Mouse (Mus musculus) CH12.LX (cell line): ENCODE measurements around the gene Pcsk2. TPM values are rescaled to one million over a fixed set of nuclear protein-coding genes. Genes with fewer than 3 reads are reported as not detected.

Experiments
- DNase-seq: peaks from one replicate; pipeline ENCODE4 v3.0.0-alpha.2; 2013; ENCODE audit errors: extremely low read depth
- H3K27ac ChIP-seq: 2 replicates; pipeline ENCODE4 v1.5.1; 2012; ENCODE audit warnings: low read depth, mild to moderate bottlenecking, control low read depth, moderate library complexity; ENCODE audit not compliant: insufficient read depth
- H3K27me3 ChIP-seq: replicated peaks from 2 replicates; pipeline ENCODE3; 2012; ENCODE audit warnings: inconsistent platforms
- H3K36me3 ChIP-seq, 2 experiments: replicated peaks in 1 of 2; 2 replicates each; pipeline versions ENCODE3 to v1.6.1; 2012; ENCODE audit warnings: inconsistent platforms in 1 of 2, low read length in 1 of 2, mild to moderate bottlenecking in 1 of 2, mixed read lengths in 1 of 2, moderate library complexity in 1 of 2; ENCODE audit not compliant: control insufficient read depth in 1 of 2, insufficient read depth in 1 of 2
- H3K4me1 ChIP-seq, 2 experiments: 2 replicates each; pipeline ENCODE4 v1.6.1; 2012; ENCODE audit warnings: inconsistent platforms in 1 of 2, moderate library complexity in 1 of 2; ENCODE audit not compliant: insufficient read depth in 2 of 2, control insufficient read depth in 1 of 2
- H3K4me2 ChIP-seq: 2 replicates; pipeline ENCODE4 v1.6.1; 2012; ENCODE audit warnings: low read depth, mild to moderate bottlenecking, control low read depth; ENCODE audit not compliant: poor library complexity, insufficient read depth, severe bottlenecking
- H3K4me3 ChIP-seq, 3 experiments: fragments of 150-350 bp in 1 of 3; sonication (generic) in 1 of 3; replicated peaks in 1 of 3; 2 replicates each; pipeline versions ENCODE3 to v1.5.1; 2011 to 2012; ENCODE audit warnings: low read depth in 2 of 3, low read length in 2 of 3, mild to moderate bottlenecking in 2 of 3, moderate library complexity in 2 of 3, control low read depth in 1 of 3, improper control_type of control experiment in 1 of 3, inconsistent platforms in 1 of 3, mixed read lengths in 1 of 3; ENCODE audit not compliant: poor library complexity in 1 of 3
- H3K79me2 ChIP-seq: replicated peaks from 2 replicates; pipeline ENCODE4 v1.6.1; 2012; ENCODE audit warnings: mild to moderate bottlenecking, moderate library complexity; ENCODE audit not compliant: control insufficient read depth, poor library complexity, insufficient read depth, severe bottlenecking; ENCODE audit errors: extremely low read depth
- H3K9ac ChIP-seq: 2 replicates; pipeline ENCODE4 v1.6.1; 2012; ENCODE audit warnings: low read depth, mild to moderate bottlenecking, control low read depth, moderate library complexity; ENCODE audit not compliant: insufficient read depth
- H3K9me3 ChIP-seq: replicated peaks from 2 replicates; pipeline ENCODE3; 2012; ENCODE audit warnings: low read length, inconsistent platforms, mixed read lengths
- BHLHE40 ChIP-seq: IDR thresholded peaks from 2 replicates; pipeline ENCODE4 v1.6.1; 2011; ENCODE audit warnings: mild to moderate bottlenecking, low read depth, low read length, improper control_type of control experiment
- CHD2 ChIP-seq: IDR thresholded peaks from 2 replicates; pipeline ENCODE4 v1.6.1; 2011; ENCODE audit warnings: low read length, improper control_type of control experiment
- CTCF ChIP-seq, 2 experiments: IDR thresholded peaks in 1 of 2; conservative IDR thresholded peaks in 1 of 2; 2 replicates each; pipeline ENCODE4 v1.5.1; 2011 to 2012; ENCODE audit warnings: low read depth in 2 of 2, low read length in 2 of 2, improper control_type of control experiment in 1 of 2, inconsistent platforms in 1 of 2, mild to moderate bottlenecking in 1 of 2, moderate library complexity in 1 of 2
- ELF1 ChIP-seq: IDR thresholded peaks from 2 replicates; pipeline ENCODE4 v1.6.1; 2014; ENCODE audit warnings: low read depth, mild to moderate bottlenecking, inconsistent platforms, low read length, improper control_type of control experiment
- EP300 ChIP-seq: IDR thresholded peaks from 2 replicates; pipeline ENCODE4 v1.6.1; 2011; ENCODE audit warnings: low read length, improper control_type of control experiment
- ETS1 ChIP-seq: conservative IDR thresholded peaks from 2 replicates; pipeline ENCODE4 v1.6.1; 2012; ENCODE audit warnings: low read depth, mild to moderate bottlenecking, inconsistent platforms, low read length, improper control_type of control experiment, moderate library complexity
- JUN ChIP-seq: IDR thresholded peaks from 2 replicates; pipeline ENCODE4 v1.6.1; 2011; ENCODE audit warnings: low read depth, mild to moderate bottlenecking, low read length, improper control_type of control experiment, moderate library complexity; ENCODE audit not compliant: insufficient read depth
- JUND ChIP-seq: conservative IDR thresholded peaks from 2 replicates; pipeline ENCODE4 v1.6.1; 2011; ENCODE audit warnings: low read depth, low read length, improper control_type of control experiment
- MAFK ChIP-seq: IDR thresholded peaks from 2 replicates; pipeline ENCODE4 v1.6.1; 2011; ENCODE audit warnings: low read length, improper control_type of control experiment; ENCODE audit not compliant: insufficient replicate concordance
- MEF2A ChIP-seq: IDR thresholded peaks from 2 replicates; pipeline ENCODE4 v1.6.1; 2014; ENCODE audit warnings: low read depth, mild to moderate bottlenecking, inconsistent platforms, low read length, improper control_type of control experiment, borderline replicate concordance
- NELFE ChIP-seq: IDR thresholded peaks from 2 replicates; pipeline ENCODE4 v1.6.1; 2011; ENCODE audit warnings: low read depth, low read length, improper control_type of control experiment
- TCF12 ChIP-seq: IDR thresholded peaks from 2 replicates; pipeline ENCODE4 v1.6.1; 2014; ENCODE audit warnings: low read depth, mild to moderate bottlenecking, inconsistent platforms, low read length, improper control_type of control experiment
- ZC3H11A ChIP-seq: IDR thresholded peaks from 2 replicates; pipeline ENCODE4 v1.6.1; 2012; ENCODE audit warnings: low read depth, mild to moderate bottlenecking, inconsistent platforms, low read length, improper control_type of control experiment
- ZKSCAN1 ChIP-seq: IDR thresholded peaks from 2 replicates; pipeline ENCODE4 v1.6.1; 2012; ENCODE audit warnings: low read depth, inconsistent platforms, low read length, improper control_type of control experiment, borderline replicate concordance
- dilution Hi-C: fragments of 300-500 bp; cut with MboI; formaldehyde crosslinking; loops from 2 replicates; pipeline ENCODE4 v1.14.3; 2020; ENCODE audit warnings: low sequenced_read_pairs; ENCODE audit not compliant: extremely low pct_unique_long_range_greater_than_20kb, extremely low pct_ligation_motif_present
- in situ Hi-C: fragments of 300-500 bp; cut with MboI; formaldehyde crosslinking; loops from 3 replicates; pipeline ENCODE4 v1.14.3; 2019; ENCODE audit warnings: low sequenced_read_pairs, low pct_ligation_motif_present, low pct_unique_long_range_greater_than_20kb, mixed read lengths
- polyA plus RNA-seq: library from polyadenylated mRNA; unstranded; fragments of >175 nt; gene quantifications from 2 replicates; pipeline ENCODE4 v1.2.1, GENCODE M21; 2012; ENCODE audit warnings: low read depth; ENCODE audit not compliant: insufficient read length
- total RNA-seq, 2 experiments: library from RNA; depleted of rRNA; stranded (reverse); fragments of 300-350 nt in 1 of 2; fragments of >200 nt in 1 of 2; gene quantifications; 2 replicates each; pipeline ENCODE4 v1.2.3; 2012 to 2014

Gene Pcsk2
- total and polyA plus RNA-seq, 3 experiments: not detected

DNA sequence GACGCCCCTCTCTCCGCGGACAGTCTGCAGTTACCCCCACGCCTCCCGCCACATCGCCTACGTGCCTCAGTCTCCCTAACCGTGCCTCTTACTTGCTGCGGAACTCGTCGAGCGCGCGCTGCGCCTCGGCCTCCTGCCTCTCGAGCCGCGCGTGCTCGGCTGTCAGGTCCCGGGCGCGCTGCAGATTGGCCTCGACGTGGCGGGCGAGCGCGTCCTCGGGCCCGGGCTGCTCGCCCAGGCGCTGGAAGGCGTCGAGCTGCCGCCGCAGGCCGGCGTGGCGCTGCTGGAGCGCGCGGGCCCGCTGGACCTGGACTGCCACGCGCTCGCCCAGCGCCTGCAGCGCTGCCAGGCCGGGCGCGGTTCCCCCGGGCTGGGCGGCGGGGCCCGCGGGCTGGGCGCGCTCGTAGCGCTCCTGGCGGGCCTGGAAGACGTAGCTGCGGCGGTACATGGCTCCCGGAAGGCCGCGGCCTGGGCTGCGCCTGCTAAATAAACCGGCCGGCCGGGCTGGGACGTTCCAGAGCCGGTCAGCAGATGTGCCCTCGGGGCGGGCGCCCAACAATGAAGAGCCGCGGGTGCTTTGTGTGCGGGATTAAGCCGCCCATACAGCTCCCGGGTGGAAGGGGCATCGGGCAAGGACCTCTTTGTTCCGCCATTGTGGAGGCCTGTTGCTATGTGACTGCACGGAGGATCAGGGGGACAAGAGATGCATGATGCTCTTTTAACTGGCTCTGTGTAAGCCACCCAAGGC lies 316.7 kb downstream of the Pcsk2 start, which contains the start of gene Bfsp1:
Bfsp1 (minus strand) TSS at position 690 of the 748 bp plus-strand sequence.
- no peak for DNase-seq
- Histone ChIP-seq H3K4me2 (no peak within 1 kb of the TSS), H3K36me3 (no peaks in the 10 kb centered on the region), H3K27me3 (no peaks in the 10 kb centered on the region), H3K4me1 (peaks cover 0 to 3% of the 10 kb centered on the region in 2 experiments; a peak in 2 of 4 replicates), H3K9ac (no peak within 1 kb of the TSS), H3K79me2 (no peaks in the 10 kb centered on the region), H3K9me3 (no peaks in the 10 kb centered on the region), H3K4me3 (no peak within 1 kb of the TSS), H3K27ac (no peak within 1 kb of the TSS)
- in situ Hi-C loops: loop anchor here (10.0 kb wide), 1 partner anchor 352 kb away; no protein-coding TSS in a partner anchor
- dilution Hi-C loops: no loop called here
- TF ChIP-seq MEF2A (no peak), JUN (no peak), CTCF (conservative IDR thresholded peaks at IDR 0.05 in 1 of 2, IDR thresholded peaks at IDR 0.05 in 1 of 2; ENCODE audit: low read depth in 2 of 2, low read length in 2 of 2) (no peak), ZKSCAN1 (no peak), MAFK (no peak), EP300 (no peak), BHLHE40 (no peak), TCF12 (no peak)

DNA sequence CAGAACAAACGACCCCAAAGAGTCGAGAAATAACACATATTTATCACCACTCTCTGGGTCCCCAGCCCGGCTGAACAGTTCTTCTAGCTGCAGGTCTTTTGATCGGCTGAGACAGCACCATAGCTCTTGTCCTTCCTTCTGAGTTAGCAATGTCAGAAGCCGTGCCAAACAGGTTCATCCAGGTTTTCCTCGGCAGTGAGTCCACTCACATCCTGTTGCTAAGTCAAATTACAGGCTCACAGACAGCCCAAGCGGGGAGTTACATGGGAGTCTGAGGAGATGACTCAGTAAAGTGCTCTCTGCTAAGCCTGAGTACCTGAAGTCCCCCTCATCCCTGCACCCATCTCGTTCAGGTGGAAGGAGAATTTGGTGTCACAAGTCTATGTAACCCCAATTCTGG lies 318.6 kb downstream of the Pcsk2 start:
- Histone ChIP-seq H3K4me1 (peaks cover 0 to 5% of the 10 kb centered on the region in 2 experiments; a peak in 2 of 4 replicates), H3K9ac (no peak overlapping the region), H3K27me3 (no peaks in the 10 kb centered on the region), H3K9me3 (no peaks in the 10 kb centered on the region), H3K36me3 (no peaks in the 10 kb centered on the region), H3K4me2 (no peak overlapping the region), H3K4me3 (no peak overlapping the region), H3K27ac (no peak overlapping the region), H3K79me2 (no peaks in the 10 kb centered on the region)
- dilution Hi-C loops: no loop called here
- DNase-seq: no peak
- in situ Hi-C loops: loop anchor here (10.0 kb wide), 1 partner anchor 350 kb away; no protein-coding TSS in a partner anchor
- TF ChIP-seq MAFK: no peak
- TF ChIP-seq CHD2: no peak
- no peak for TF ChIP-seq ETS1
- TF ChIP-seq NELFE: no peak
- TF ChIP-seq ELF1: no peak
- TF ChIP-seq JUND: no peak
- no peak for TF ChIP-seq TCF12
- no peak for TF ChIP-seq ZC3H11A
- TF ChIP-seq BHLHE40: no peak
